ENCODE assay signal across 8 mouse cellular contexts in the genomic region with DNA sequence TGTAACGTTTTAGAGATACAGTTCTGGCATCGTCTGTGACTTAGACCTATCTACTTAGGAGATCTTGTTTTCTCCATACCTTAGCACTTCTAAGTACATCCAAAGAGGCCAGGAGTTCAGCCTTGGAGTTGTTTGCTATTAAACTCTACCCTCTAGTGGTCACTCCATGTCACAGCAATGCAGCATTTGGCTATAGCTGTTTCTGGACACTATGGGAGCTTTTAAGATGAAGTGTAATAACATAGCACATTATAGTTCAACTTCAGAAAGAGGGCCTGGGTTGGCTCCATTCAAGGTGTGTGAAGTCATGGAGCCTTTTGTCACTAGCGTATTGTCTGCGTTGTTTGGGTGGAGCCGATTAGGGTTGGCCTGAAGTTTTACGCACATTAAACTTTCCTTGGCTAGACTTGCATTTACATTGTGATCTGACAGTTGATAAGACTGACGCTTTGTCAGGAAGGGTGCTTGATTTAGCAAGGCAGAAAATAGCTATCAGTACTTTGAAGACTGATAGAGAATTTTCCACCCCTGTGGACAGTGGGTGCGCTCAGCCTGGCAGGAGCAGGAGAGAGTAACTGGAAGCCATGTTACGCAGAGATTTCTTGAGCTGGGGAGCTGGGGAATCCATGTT.
DNase-seq lines count a peak whose midpoint lies in the region; ATAC-seq and TF ChIP-seq lines count a peak whose summit lies in the region.

No protein-coding gene starts in this region.

- no peak overlapping the region for H3K27ac ChIP-seq in spleen, adult 2 months (ENCODE audit: insufficient read depth, low read length)
- H3K27ac ChIP-seq in cerebellum, adult 2 months (ENCODE audit: insufficient read depth, low read length), result no peak overlapping the region
- no peak overlapping the region for H3K27ac ChIP-seq in lung, embryonic 14.5 days (ENCODE audit: low read depth)
- H3K27ac ChIP-seq in stomach, embryonic 16.5 days (ENCODE audit: low read length), result no peak overlapping the region

- 0 out of 2 replicates have a peak, but pooled peaks cover 3% of the 10 kb centered on the region for H3K36me3 ChIP-seq in spleen, adult 2 months (ENCODE audit: control insufficient read depth, insufficient read depth, low read length)
- no peaks in the 10 kb centered on the region for H3K36me3 ChIP-seq in lung, embryonic 14.5 days (ENCODE audit: insufficient read depth)
- no peaks in the 10 kb centered on the region for H3K36me3 ChIP-seq in stomach, embryonic 16.5 days (ENCODE audit: control insufficient read depth, insufficient read depth, low read length)

- no peak overlapping the region for H3K4me3 ChIP-seq in spleen, adult 2 months (ENCODE audit: extremely low read depth, insufficient read depth, insufficient read length)
- no peak overlapping the region for H3K4me3 ChIP-seq in cerebellum, adult 2 months (replicated peaks; ENCODE audit: insufficient read depth, low read depth, low read length)
- no peak overlapping the region for H3K4me3 ChIP-seq in lung, embryonic 14.5 days (ENCODE audit: low read depth, low read length)
- no peak overlapping the region for H3K4me3 ChIP-seq in stomach, embryonic 16.5 days (replicated peaks; ENCODE audit: low read length)

- no peak for DNase-seq in frontal cortex, postnatal 14 days (ENCODE audit: low spot score in 2 of 2)
- DNase-seq in spleen, adult 2 months (ENCODE audit: low read depth in 1 of 2, low spot score in 2 of 2), result peak; percentile 25 to 43
- no peak for DNase-seq in spleen, adult 12 weeks (ENCODE audit: low spot score)
- DNase-seq in cerebellum, adult 2 months, result peak; percentile 55 to 60
- DNase-seq in hindlimb bud, embryonic 11.5 days (ENCODE audit: extremely low spot score, low read depth, low spot score), result peak; percentile 73
- peak; percentile 92 for DNase-seq in lung, embryonic 14.5 days

- no peak overlapping the region for H3K4me2 ChIP-seq in lung, embryonic 14.5 days
- no peak overlapping the region for H3K4me2 ChIP-seq in stomach, embryonic 16.5 days (ENCODE audit: low read depth, low read length)

- TF ChIP-seq POLR2A in spleen, adult 2 months (IDR thresholded peaks at IDR 0.05; ENCODE audit: low read depth, low read length), result no peak
- TF ChIP-seq POLR2A in cerebellum, adult 2 months (IDR thresholded peaks at IDR 0.05; ENCODE audit: borderline replicate concordance, insufficient read depth, low read length), result no peak

- no peaks in the 10 kb centered on the region for H3K27me3 ChIP-seq in spleen, adult 2 months (ENCODE audit: control insufficient read depth, insufficient read depth, low read length)
- no peaks in the 10 kb centered on the region for H3K27me3 ChIP-seq in cerebellum, adult 2 months (ENCODE audit: control insufficient read depth, insufficient read depth, low read length)
- H3K27me3 ChIP-seq in lung, embryonic 14.5 days (ENCODE audit: insufficient read depth, low read length), result no peaks in the 10 kb centered on the region
- no peaks in the 10 kb centered on the region for H3K27me3 ChIP-seq in stomach, embryonic 16.5 days (ENCODE audit: control insufficient read depth, insufficient read depth, low read length)

- peaks cover 3% of the 10 kb centered on the region; the same call in 1 of the 2 replicates for H3K4me1 ChIP-seq in spleen, adult 2 months (ENCODE audit: control insufficient read depth, insufficient read depth, insufficient read length)
- H3K4me1 ChIP-seq in cerebellum, adult 2 months (ENCODE audit: control insufficient read depth, insufficient read depth, low read length), result peaks cover 3% of the 10 kb centered on the region; the same call in 1 of the 2 replicates
- peaks cover 5% of the 10 kb centered on the region for H3K4me1 ChIP-seq in lung, embryonic 14.5 days (ENCODE audit: insufficient read depth)
- H3K4me1 ChIP-seq in stomach, embryonic 16.5 days (ENCODE audit: control insufficient read depth, insufficient read depth, low read length), result peaks cover 6% of the 10 kb centered on the region; the same call in 1 of the 2 replicates

- 49% methylated on average over 9 of the region's 9 CpGs for WGBS in spleen, adult 2 months
- WGBS in cerebellum, adult 2 months, result 53% methylated on average over 9 of the region's 9 CpGs
- WGBS in lung, embryonic 14.5 days, result 38% methylated on average over 9 of the region's 9 CpGs
- WGBS in stomach, embryonic 16.5 days, result 41% methylated on average over 9 of the region's 9 CpGs

- H3K9ac ChIP-seq in lung, embryonic 14.5 days, result no peak overlapping the region
- H3K9ac ChIP-seq in stomach, embryonic 16.5 days (ENCODE audit: low read length), result no peak overlapping the region

- peak; percentile 45; the same call in 1 of the 2 replicates for ATAC-seq in frontal cortex, adult (ENCODE audit: low TSS enrichment)
- ATAC-seq in lung, embryonic 14.5 days (ENCODE audit: insufficient read depth), result no peak
- peak; percentile 49; the same call in 1 of the 2 replicates for ATAC-seq in stomach, embryonic 16.5 days (ENCODE audit: insufficient read depth, low FRiP score)

- H3K9me3 ChIP-seq in lung, embryonic 14.5 days (ENCODE audit: low read depth, low read length), result no peaks in the 10 kb centered on the region
- no peaks in the 10 kb centered on the region for H3K9me3 ChIP-seq in stomach, embryonic 16.5 days (replicated peaks; ENCODE audit: control insufficient read depth, low read length)

- peak; percentile 29; the same call in 1 of the 2 replicates for TF ChIP-seq CTCF in spleen, adult 2 months (IDR thresholded peaks at IDR 0.05; ENCODE audit: extremely low read depth, insufficient read depth, insufficient read length, insufficient replicate concordance)
- TF ChIP-seq CTCF in cerebellum, adult 2 months (IDR thresholded peaks at IDR 0.05; ENCODE audit: borderline replicate concordance, insufficient read depth, low read depth, low read length), result peak; percentile 48
- TF ChIP-seq CTCF in lung, embryonic 14.5 days (IDR thresholded peaks at IDR 0.05; ENCODE audit: low read depth), result peak; percentile 90

Comparison
In these comparisons a context has a peak if more than half of its experiments do, and no peak if none do; other contexts are left out.
1. DNase-seq: peak in spleen, adult 2 months (2 of 2), cerebellum, adult 2 months (2 of 2), hindlimb bud, embryonic 11.5 days (single experiment) and lung, embryonic 14.5 days (single experiment); none in frontal cortex, postnatal 14 days (0 of 2) and spleen, adult 12 weeks (single experiment).
2. CTCF ChIP-seq: peak in every context shown above with its lines; median percentile 90 in lung, embryonic 14.5 days; 48 in cerebellum, adult 2 months; 29 in spleen, adult 2 months.